Mouse (Mus musculus) central nervous system, embryonic 14 days (tissue): ENCODE measurements around the gene Rxfp3. TPM values are rescaled to one million over a fixed set of nuclear protein-coding genes. Genes with fewer than 3 reads are reported as not detected.

Experiments
- polyA plus RNA-seq: library from polyadenylated mRNA; depleted of rRNA; stranded (reverse); fragments of >200 nt; gene quantifications from 2 replicates; pipeline ENCODE4 v1.2.3, GENCODE M21; 2012; rRNA removed

Gene Rxfp3
- 1.0 and 1.6 TPM in 2 replicates for polyA plus RNA-seq

GRCm38 (mm10) chr15:11037711-11038110 is at the start of gene Rxfp3:
Rxfp3 (minus strand) TSS chr15:11037991.

DNA sequence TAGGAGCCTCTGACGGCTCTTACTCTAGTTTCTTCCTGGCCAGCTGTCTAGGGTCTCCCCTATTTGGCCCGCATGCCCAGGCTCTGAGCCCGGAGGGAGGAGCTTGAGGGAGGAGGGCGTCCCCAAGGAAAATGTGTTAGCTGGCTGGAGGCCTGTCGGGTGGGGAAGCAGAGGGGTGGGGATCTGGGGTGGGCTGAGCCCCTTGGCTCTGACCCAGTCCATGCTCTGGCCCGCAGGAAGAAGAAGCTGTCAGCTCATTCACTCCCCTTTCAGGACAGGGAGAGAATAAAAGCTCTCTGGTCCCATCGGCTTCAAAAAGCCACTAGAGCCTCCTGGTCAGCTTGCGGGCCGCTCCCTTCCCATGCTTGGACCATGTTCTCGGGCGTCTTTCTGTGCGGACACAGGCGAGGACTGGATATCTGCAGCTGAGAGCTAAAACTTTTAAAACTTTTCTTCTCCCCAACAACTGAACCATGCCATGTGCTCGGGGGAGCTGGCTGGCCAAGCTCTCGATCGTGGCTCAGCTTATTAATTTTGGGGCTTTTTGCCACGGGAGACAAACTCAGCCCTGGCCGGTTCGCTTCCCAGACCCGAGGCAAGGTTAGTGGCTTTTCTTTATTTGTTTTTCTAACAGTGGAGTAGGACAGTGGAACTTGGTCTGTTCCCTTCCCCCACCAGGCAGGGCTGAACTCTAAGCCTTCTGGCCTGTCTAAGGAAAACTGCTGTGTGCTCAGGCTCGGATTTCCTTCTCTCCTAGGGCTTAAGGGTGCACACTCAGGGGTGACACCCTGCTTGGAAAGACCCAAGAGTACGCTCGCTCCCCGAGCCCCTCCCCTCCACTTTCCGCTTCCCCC is 27.0 kb upstream of the Rxfp3 start, which contains the start of gene Adamts12:
Gene Adamts12 (plus strand): TSS at position 233 of the 854 bp plus-strand sequence.

GRCm38 (mm10) chr15:11000421-11000820 is 37.4 kb downstream of the Rxfp3 start, which contains the start of gene Slc45a2:
Slc45a2 (plus strand) TSS chr15:11000721.

Other genes with a start within 250 kb of the Rxfp3 start
- 3.5 and 41.3 TPM in 2 replicates for gene C1qtnf3, start 85.7 kb downstream of the Rxfp3 start, polyA plus RNA-seq
- 8.4 and 12.4 TPM in 2 replicates for gene Amacr, start 56.2 kb downstream of the Rxfp3 start, polyA plus RNA-seq
- 0.05 and 0.14 TPM in 2 replicates for gene Slc45a2, start 37.3 kb downstream of the Rxfp3 start, polyA plus RNA-seq
- 3.0 and 5.8 TPM in 2 replicates for gene Adamts12, start 26.8 kb upstream of the Rxfp3 start, polyA plus RNA-seq